Mouse (Mus musculus) adrenal gland, postnatal 10 days (tissue): ENCODE measurements around the gene Podxl. TPM values are rescaled to one million over a fixed set of nuclear protein-coding genes. Genes with fewer than 3 reads are reported as not detected.

Experiments used
- DNase-seq: peaks from one replicate; pipeline ENCODE4 v3.0.0; 2021; ENCODE audit warnings: mixed read lengths
- total RNA-seq, 2 experiments: library from RNA; stranded (reverse); gene quantifications; 2 replicates each; pipeline ENCODE4 v1.2.3; 2021

The Podxl gene
- total RNA-seq, 2 experiments from 2014 or later, result 37.7 to 45.5 TPM

DNA sequence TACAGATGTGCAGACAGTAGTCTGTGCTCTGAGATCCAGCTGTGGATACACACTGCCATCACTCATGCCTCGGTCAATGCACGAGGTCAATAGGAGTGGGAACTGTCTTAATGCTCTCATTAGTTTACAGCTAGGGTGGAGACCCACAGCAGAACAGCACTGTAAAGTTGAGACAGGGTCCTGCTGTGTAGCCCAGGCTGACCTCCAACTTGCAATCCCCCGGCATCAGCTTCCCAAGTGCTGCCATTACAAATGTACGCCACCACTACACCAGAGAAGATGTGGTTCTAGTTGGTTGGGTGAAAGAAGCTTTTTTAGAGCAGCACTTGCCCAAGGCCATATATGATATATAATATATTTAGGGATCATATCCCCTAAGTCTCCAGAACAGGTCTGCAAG is 40.1 kb downstream of the Podxl start:
- no peak for DNase-seq

- no peak for DNase-seq
These were observed 40.7 kb downstream of the Podxl start for GRCm38 (mm10) chr6:31523039-31523438.

DNA sequence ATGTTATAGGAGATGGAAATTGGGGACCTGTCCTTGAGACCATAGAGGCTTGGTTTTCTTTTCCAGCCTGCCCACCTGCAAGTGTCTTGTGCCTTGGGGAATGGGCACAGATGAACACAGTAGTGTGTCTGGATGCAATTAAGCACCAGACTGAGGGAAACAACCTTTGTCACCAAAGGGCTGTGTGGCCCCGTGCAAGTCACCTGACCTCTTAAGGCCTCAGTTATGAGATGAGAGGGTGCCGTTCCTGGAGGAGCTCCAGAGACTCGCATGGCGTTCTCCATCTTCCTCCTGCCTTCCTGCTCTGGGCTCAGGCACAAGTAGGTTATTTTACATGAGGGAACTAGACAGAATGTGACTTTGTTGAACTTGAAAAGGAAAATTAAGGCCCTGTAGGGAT is 41.3 kb downstream of the Podxl start:
- no peak for DNase-seq

GRCm38 (mm10) chr6:31521491-31522355 is 42.1 kb downstream of the Podxl start:
- DNase-seq, result no peak

DNA sequence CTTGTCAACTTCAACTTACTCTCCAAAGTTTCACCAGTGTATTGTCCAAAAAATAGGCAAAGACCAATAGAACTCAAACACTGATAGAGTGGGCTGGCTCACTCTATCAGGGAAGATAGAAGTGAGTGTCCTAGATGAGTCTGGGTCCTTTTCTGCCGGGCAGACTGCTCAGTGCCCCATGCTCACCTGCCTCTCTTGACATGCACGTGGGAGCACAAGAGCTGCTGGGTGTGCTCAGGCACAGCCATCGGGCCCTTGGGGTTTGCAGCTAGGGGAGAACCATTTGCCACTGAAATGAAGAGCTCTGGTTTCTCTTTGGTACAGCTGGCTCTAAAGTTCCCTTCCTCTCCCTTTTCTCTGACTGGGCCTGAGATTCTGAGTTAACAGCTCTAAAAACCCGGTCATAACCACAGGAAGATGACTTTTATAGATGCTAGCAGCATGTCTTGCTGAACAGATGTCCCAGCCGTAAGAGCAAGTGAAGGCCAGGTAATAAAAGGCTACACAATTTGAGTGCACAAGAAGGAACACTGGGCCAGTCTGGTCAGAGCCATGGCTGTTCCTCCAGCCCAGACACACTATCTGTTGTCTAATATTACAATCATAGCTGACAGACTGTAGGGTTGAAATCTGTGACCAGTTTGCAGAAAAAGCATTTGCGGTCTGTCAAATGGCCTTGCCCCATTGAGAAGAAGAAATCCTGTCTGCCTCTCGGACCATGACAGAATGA is 43.1 kb downstream of the Podxl start:
- no peak for DNase-seq

GRCm38 (mm10) chr6:31519001-31519471 is 44.7 kb downstream of the Podxl start:
- peak; percentile 38 for DNase-seq

GRCm38 (mm10) chr6:31518338-31518698 is 45.5 kb downstream of the Podxl start:
- peak; percentile 67 for DNase-seq

GRCm38 (mm10) chr6:31517681-31518337 is 46.0 kb downstream of the Podxl start:
- DNase-seq, result peak; percentile 31

- DNase-seq, result peak; percentile 31
These were observed 50.1 kb downstream of the Podxl start for GRCm38 (mm10) chr6:31513726-31514125.

- DNase-seq, result no peak
These were observed 61.2 kb downstream of the Podxl start for GRCm38 (mm10) chr6:31502614-31503013.

DNA sequence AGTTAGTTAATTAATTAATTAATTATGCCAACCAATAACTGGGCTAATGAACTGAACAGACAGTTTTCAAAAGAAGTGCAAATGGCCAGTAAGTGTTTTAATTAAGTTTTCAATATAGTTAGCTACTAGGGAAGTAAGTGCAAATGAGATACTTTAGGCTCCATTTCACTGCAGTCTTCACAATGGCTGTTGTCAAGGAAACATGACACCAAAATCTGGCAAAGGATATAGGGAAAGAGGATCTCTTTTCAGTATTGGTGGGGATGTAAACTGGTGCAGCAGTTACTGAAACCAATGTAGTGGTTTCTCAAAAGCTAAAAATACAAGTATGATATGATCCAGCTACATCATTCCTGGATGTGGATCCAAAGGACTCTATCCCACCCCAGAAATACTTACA is 63.1 kb downstream of the Podxl start:
- no peak for DNase-seq

- no peak for DNase-seq
These were observed 63.5 kb downstream of the Podxl start for GRCm38 (mm10) chr6:31500260-31500659.

DNA sequence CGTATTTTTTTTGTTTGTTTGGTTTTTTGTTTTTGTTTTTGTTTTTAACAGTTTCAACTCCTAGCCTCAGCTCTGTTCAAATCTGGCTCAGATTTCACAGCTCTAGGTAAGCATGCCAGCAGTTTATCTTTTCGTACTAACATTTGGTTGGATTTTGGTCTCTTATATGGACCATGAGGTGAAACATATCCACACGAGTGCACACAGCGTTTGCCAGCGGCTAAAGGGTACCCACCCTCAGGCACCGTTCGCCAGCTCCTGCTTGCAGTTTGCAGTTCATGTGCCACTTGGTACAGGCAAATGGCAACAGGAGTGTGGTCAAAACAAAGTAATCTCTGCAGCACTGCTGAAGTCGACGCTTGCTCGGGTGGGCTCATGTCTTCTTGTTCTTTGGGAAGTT is 63.9 kb downstream of the Podxl start:
- no peak for DNase-seq

GRCm38 (mm10) chr6:31496227-31496626 is 67.6 kb downstream of the Podxl start:
- no peak for DNase-seq

GRCm38 (mm10) chr6:31495122-31495731 is 68.6 kb downstream of the Podxl start:
- DNase-seq, result no peak

DNA sequence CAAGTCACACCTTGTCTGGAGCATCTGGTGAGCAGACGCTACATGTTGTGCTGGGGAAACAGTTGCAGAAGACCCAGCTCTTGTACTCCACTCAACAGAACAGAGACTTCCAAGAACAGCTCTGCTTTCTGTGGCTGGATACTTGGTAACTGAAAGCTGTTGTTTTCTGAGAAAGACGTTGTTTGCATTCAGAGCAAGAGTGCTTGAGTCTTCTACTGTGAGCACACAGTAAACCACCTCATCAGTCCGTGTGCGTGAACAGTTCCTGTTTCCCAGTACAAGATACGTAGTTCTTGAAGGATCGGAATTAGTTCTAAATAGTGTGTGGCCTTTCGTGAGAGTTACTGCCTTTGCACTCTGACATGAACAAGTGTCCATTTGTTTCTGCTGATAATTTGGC is 73.8 kb downstream of the Podxl start:
- DNase-seq, result no peak

DNA sequence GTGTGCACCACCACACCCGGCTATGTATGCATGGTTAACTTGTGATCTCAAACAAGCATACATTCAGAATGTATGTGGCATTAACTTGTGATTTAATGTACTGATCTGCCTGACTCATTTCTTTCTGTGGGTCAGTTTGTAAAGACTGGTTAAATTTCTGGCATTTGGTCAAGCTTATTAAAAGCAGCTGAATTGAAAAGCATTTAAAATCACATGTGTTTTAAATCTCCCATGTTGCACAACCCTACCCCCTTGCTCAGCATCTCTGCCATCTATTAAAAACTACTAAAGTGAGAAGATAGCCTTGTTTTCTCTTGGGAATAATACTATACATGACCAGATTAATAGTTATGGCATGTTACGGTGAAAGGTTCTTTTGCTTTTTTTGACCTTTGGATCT is 77.2 kb downstream of the Podxl start:
- no peak for DNase-seq

- peak; percentile 44 for DNase-seq
These were observed 83.8 kb downstream of the Podxl start for GRCm38 (mm10) chr6:31480008-31480407.

DNA sequence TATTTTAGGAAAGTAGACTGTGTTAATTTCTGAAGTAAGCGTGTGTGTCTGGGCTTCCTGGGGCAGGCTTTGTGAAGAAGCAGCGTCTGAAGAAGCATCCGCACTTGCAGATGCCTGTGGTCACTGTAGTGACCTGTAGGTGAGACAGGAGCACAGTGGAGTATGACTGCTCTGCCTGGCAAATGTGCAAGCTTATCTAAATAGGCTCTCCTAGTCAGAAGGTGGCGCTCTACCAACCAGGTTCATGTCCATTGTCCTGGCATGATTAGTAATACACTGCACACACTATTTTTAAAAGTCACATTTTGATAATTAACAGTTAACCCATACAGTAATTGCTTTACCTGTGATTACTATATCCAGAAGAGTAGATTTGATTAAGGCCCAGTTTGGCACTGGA is 85.6 kb downstream of the Podxl start:
- peak; percentile 11 for DNase-seq
